Comparison of ENCODE assay signal across 15 mouse cellular contexts in the genomic region with DNA sequence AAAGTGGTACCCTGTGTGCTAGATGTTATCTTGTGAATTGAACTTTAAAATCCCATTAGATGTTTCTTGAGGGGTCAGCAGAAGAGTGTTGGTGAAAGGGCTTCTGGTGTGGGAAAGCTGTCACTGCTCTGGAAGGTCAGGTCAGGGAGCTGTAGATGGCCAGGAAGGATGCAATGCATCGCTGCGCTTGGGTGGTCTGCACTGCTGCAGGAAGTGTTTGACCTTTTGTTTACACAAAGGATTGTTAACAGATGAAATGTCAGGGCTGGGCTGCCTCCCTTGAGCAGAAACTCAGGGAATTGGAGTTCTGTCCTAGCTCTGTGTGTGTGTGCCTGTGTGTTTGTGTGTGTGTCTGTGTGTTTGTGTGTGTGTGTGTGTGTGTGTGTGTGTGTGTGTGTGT.
DNase-seq lines count a peak whose midpoint lies in the region; ATAC-seq and TF ChIP-seq lines count a peak whose summit lies in the region.
"Had no signal": no experiment of that assay in that cellular context is flagged by ENCODE, and none has a peak within 500 bp of the region (broad histone marks: within the 10 kb centered on the region; RNA-seq: fewer than 3 reads in every experiment).

No protein-coding gene starts in this region.

- no peaks in the 10 kb centered on the region for H3K36me3 ChIP-seq in kidney, embryonic 16.5 days (ENCODE audit: insufficient read depth, low read length)
- no peaks in the 10 kb centered on the region for H3K36me3 ChIP-seq in kidney, adult 2 months (ENCODE audit: control insufficient read depth, insufficient read depth, low read length)
- no peaks in the 10 kb centered on the region for H3K36me3 ChIP-seq in midbrain, embryonic 10.5 days
- H3K36me3 ChIP-seq in midbrain, embryonic 15.5 days (replicated peaks) = no peaks in the 10 kb centered on the region
- H3K36me3 ChIP-seq: embryonic facial prominence, embryonic 13.5 days; neural tube, embryonic 12.5 days had no signal

- peak; percentile 94 for ATAC-seq in kidney, embryonic 16.5 days (ENCODE audit: low FRiP score, low TSS enrichment)
- ATAC-seq in midbrain, embryonic 15.5 days (replicated peaks) = no peak
- ATAC-seq: midbrain, embryonic 16.5 days had no signal

- TF ChIP-seq CTCF in kidney, adult 2 months (conservative IDR thresholded peaks at IDR 0.05; ENCODE audit: insufficient read depth, insufficient read length, low read depth, low read length) = no peak

- TF ChIP-seq POLR2A in kidney, adult 2 months (IDR thresholded peaks at IDR 0.05; ENCODE audit: low read depth, low read length) = no peak

- no peak overlapping the region for H3K27ac ChIP-seq in kidney, embryonic 16.5 days (ENCODE audit: low read length)
- H3K27ac ChIP-seq in kidney, adult 2 months (ENCODE audit: insufficient read depth, low read depth, low read length) = no peak overlapping the region
- no peak overlapping the region for H3K27ac ChIP-seq in midbrain, embryonic 10.5 days (replicated peaks)
- no peak overlapping the region for H3K27ac ChIP-seq in midbrain, embryonic 15.5 days
- H3K27ac ChIP-seq: embryonic facial prominence, embryonic 13.5 days; neural tube, embryonic 12.5 days had no signal

- H3K27me3 ChIP-seq in kidney, embryonic 16.5 days (ENCODE audit: insufficient read depth, low read length) = no peaks in the 10 kb centered on the region
- no peaks in the 10 kb centered on the region for H3K27me3 ChIP-seq in kidney, adult 2 months (replicated peaks; ENCODE audit: control insufficient read depth, insufficient read depth, low read length)
- H3K27me3 ChIP-seq in midbrain, embryonic 10.5 days (ENCODE audit: low read depth, poor library complexity, severe bottlenecking) = no peaks in the 10 kb centered on the region
- H3K27me3 ChIP-seq in midbrain, embryonic 15.5 days (replicated peaks) = no peaks in the 10 kb centered on the region
- H3K27me3 ChIP-seq: embryonic facial prominence, embryonic 13.5 days; neural tube, embryonic 12.5 days had no signal

- H3K4me1 ChIP-seq in kidney, embryonic 16.5 days (ENCODE audit: insufficient read depth, low read length) = peaks cover 13% of the 10 kb centered on the region
- no peaks in the 10 kb centered on the region for H3K4me1 ChIP-seq in kidney, adult 2 months (ENCODE audit: control insufficient read depth, insufficient read depth, low read length)
- peaks cover 16% of the 10 kb centered on the region for H3K4me1 ChIP-seq in midbrain, embryonic 10.5 days
- H3K4me1 ChIP-seq in midbrain, embryonic 15.5 days = no peaks in the 10 kb centered on the region
- H3K4me1 ChIP-seq: embryonic facial prominence, embryonic 13.5 days had no signal

- no peak for DNase-seq in kidney, adult 2 months
- peak; percentile 33 for DNase-seq in midbrain, embryonic 10.5 days (ENCODE audit: low spot score)
- peak; percentile 66 for DNase-seq in embryo, embryonic 10.5 days (ENCODE audit: low spot score)
- DNase-seq in retina, embryonic 14.5 days (ENCODE audit: low spot score) = peak; percentile 57
- DNase-seq in thymus, postnatal 4 days = no peak
- DNase-seq in gastrocnemius, postnatal 4 days (ENCODE audit: low spot score in 2 of 2) = no peak
- DNase-seq: adrenal gland, adult 8-10 months; cerebellum, adult 9-10 months; lung, postnatal 14 days had no signal

- H3K4me2 ChIP-seq in kidney, embryonic 16.5 days (replicated peaks; ENCODE audit: low read depth, low read length) = no peak overlapping the region
- no peak overlapping the region for H3K4me2 ChIP-seq in midbrain, embryonic 15.5 days
- H3K4me2 ChIP-seq: embryonic facial prominence, embryonic 13.5 days; liver, embryonic 11.5 days; neural tube, embryonic 12.5 days had no signal

- 8% methylated on average over 2 of the region's 2 CpGs for WGBS in kidney, embryonic 16.5 days
- WGBS in kidney, adult 2 months = 3% methylated on average over 2 of the region's 2 CpGs
- 37% methylated on average over 2 of the region's 2 CpGs for WGBS in midbrain, embryonic 10.5 days
- 25% methylated on average over 2 of the region's 2 CpGs for WGBS in midbrain, embryonic 15.5 days

- H3K9ac ChIP-seq in kidney, embryonic 16.5 days (replicated peaks; ENCODE audit: low read length) = no peak overlapping the region
- H3K9ac ChIP-seq in midbrain, embryonic 15.5 days = no peak overlapping the region
- H3K9ac ChIP-seq: embryonic facial prominence, embryonic 13.5 days; neural tube, embryonic 12.5 days had no signal

- H3K4me3 ChIP-seq in kidney, embryonic 16.5 days (ENCODE audit: low read length) = no peak overlapping the region
- H3K4me3 ChIP-seq in kidney, adult 2 months (ENCODE audit: insufficient read depth, low read depth, low read length) = no peak overlapping the region
- H3K4me3 ChIP-seq in midbrain, embryonic 10.5 days = no peak overlapping the region
- H3K4me3 ChIP-seq in midbrain, embryonic 15.5 days = no peak overlapping the region
- H3K4me3 ChIP-seq: embryonic facial prominence, embryonic 13.5 days; neural tube, embryonic 12.5 days had no signal

- no peaks in the 10 kb centered on the region for H3K9me3 ChIP-seq in kidney, embryonic 16.5 days (ENCODE audit: low read length)
- H3K9me3 ChIP-seq in midbrain, embryonic 10.5 days (replicated peaks) = no peaks in the 10 kb centered on the region
- no peaks in the 10 kb centered on the region for H3K9me3 ChIP-seq in midbrain, embryonic 15.5 days
- H3K9me3 ChIP-seq: embryonic facial prominence, embryonic 13.5 days; neural tube, embryonic 12.5 days had no signal

Comparison
In these comparisons a context has a peak if more than half of its experiments do, and no peak if none do; other contexts are left out.
1. DNase-seq: peak in midbrain, embryonic 10.5 days (single experiment), embryo, embryonic 10.5 days (single experiment) and retina, embryonic 14.5 days (single experiment); none in kidney, adult 2 months (single experiment), thymus, postnatal 4 days (single experiment) and gastrocnemius, postnatal 4 days (0 of 2).